Mouse (Mus musculus) 416B (cell line): ENCODE results near the gene Ep300.
"Not testable (repeated sequence)": the region's sequence is repeated elsewhere in the genome, so short reads cannot be mapped to it uniquely, and the experiment has no call there.

ENCODE experiments used
- DNase-seq: peaks from one replicate; pipeline ENCODE4 v3.0.0; 2011; ENCODE audit warnings: low read depth

The Ep300 gene

GRCm38 (mm10) chr15:81701350-81701749 lies 116.2 kb downstream of the Ep300 start:
- not testable (repeated sequence) for DNase-seq
